ENCODE assay signal across 9 mouse cellular contexts in the genomic region with DNA sequence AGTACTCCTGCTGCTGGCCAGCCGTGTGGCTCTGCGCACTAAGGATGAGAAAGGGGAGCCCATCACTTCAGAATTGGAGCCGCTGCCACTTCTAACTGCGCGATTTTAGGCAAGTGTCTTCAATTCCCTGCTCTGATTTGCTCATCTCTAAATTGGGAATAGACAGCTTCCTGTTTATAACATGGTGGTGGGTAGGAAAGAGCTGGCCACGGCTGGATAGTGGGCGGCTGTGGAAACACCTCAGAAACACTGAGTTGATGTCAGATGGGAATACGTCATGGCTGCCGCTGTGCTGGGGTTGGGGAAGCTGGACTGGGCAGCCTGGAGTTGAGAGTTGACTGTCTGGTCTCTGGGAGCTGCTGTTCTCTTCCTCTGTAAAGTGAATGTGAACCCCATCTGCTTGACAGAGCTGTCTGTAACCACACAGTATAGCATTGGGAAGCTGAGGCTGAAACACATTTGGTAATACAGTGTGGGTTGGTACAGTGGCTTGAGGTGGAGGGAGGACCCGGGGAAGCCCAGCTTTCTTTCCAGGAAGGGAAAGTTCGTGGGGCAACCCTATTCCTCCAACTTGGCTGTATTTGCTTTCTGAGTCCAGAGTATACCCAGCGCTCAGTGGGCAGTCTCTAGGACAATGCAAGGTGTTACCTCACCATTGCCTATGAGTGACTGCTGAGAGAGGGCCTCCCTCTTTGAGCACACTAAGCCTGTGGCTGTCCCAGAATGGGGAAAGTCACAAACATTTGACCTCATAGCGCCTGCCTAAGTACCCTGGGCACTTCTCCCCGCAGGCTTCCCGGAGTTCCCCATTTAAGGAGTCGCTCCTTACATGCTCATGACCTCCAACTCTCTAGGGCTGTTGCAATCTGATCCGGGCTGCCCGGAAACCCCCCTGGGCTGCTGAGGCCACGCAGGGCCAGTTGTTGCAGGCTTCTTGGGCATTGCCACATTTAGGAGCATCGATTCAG.
DNase-seq lines count a peak whose midpoint lies in the region; ATAC-seq lines count a peak whose summit lies in the region.
"Had no signal": no experiment of that assay in that cellular context is flagged by ENCODE, and none has a peak within 500 bp of the region (broad histone marks: within the 10 kb centered on the region; RNA-seq: fewer than 3 reads in every experiment).

No protein-coding gene starts in this region.

- no peaks in the 10 kb centered on the region for H3K27me3 ChIP-seq in kidney, embryonic 14.5 days (ENCODE audit: control insufficient read depth, insufficient read depth, low read length)
- H3K27me3 ChIP-seq in hindbrain, embryonic 11.5 days (ENCODE audit: control insufficient read depth, insufficient read depth, low read length), result no peaks in the 10 kb centered on the region
- H3K27me3 ChIP-seq: neural tube, embryonic 12.5 days had no signal

- peaks cover 10% of the 10 kb centered on the region for H3K4me1 ChIP-seq in kidney, embryonic 14.5 days (ENCODE audit: control insufficient read depth, insufficient read depth, low read length)
- peaks cover 3% of the 10 kb centered on the region; the same call in 1 of the 2 replicates for H3K4me1 ChIP-seq in hindbrain, embryonic 11.5 days (replicated peaks; ENCODE audit: control insufficient read depth, insufficient read depth, low read length)

- ATAC-seq in kidney, embryonic 14.5 days (ENCODE audit: low FRiP score, low TSS enrichment), result no peak
- peak; percentile 73 for ATAC-seq in megakaryocyte progenitor cell, adult 5-6 weeks (replicated peaks; ENCODE audit: poor library complexity)
- ATAC-seq in hindbrain, embryonic 11.5 days (ENCODE audit: low FRiP score), result no peak
- no peak for ATAC-seq in erythroblast, adult 5-6 weeks (replicated peaks; ENCODE audit: low FRiP score, poor library complexity, severe bottlenecking)

- no peak overlapping the region for H3K9ac ChIP-seq in kidney, embryonic 14.5 days (ENCODE audit: low read depth, low read length)
- no peak overlapping the region for H3K9ac ChIP-seq in hindbrain, embryonic 11.5 days (ENCODE audit: low read depth, low read length)
- H3K9ac ChIP-seq: neural tube, embryonic 12.5 days had no signal

- peak; percentile 17 to 34 for DNase-seq in kidney, postnatal 4 days
- DNase-seq in frontal cortex, adult 2 months (ENCODE audit: extremely low spot score in 1 of 2, low spot score in 1 of 2), result peak; percentile 79 to 85
- peak; percentile 53 to 66 for DNase-seq in left cerebral cortex, postnatal 10 days (ENCODE audit: extremely low spot score in 1 of 2, low spot score in 2 of 2)
- DNase-seq in hindbrain, embryonic 11.5 days (ENCODE audit: low spot score), result no peak
- DNase-seq in urinary bladder, postnatal 4 days (ENCODE audit: low spot score in 2 of 2), result no peak

- 47% methylated on average over 20 of the region's 20 CpGs for WGBS in kidney, embryonic 14.5 days
- WGBS in hindbrain, embryonic 11.5 days, result 60% methylated on average over 20 of the region's 20 CpGs

- H3K4me3 ChIP-seq in kidney, embryonic 14.5 days (ENCODE audit: low read length), result no peak overlapping the region
- no peak overlapping the region for H3K4me3 ChIP-seq in hindbrain, embryonic 11.5 days (ENCODE audit: low read depth, low read length)
- H3K4me3 ChIP-seq: neural tube, embryonic 12.5 days had no signal

- intact Hi-C loops in left cerebral cortex, postnatal 10 days (cut with DNase I), result loop anchor here (5.0 kb wide), 1 partner anchor 66 kb away; no protein-coding TSS in a partner anchor

- no peak overlapping the region for H3K27ac ChIP-seq in kidney, embryonic 14.5 days (ENCODE audit: low read depth, low read length)
- no peak overlapping the region for H3K27ac ChIP-seq in hindbrain, embryonic 11.5 days (ENCODE audit: low read depth, low read length)
- H3K27ac ChIP-seq: neural tube, embryonic 12.5 days had no signal

- no peak overlapping the region for H3K4me2 ChIP-seq in kidney, embryonic 14.5 days (replicated peaks; ENCODE audit: low read depth, low read length)
- H3K4me2 ChIP-seq in hindbrain, embryonic 11.5 days (replicated peaks; ENCODE audit: low read depth, low read length), result no peak overlapping the region
- H3K4me2 ChIP-seq: neural tube, embryonic 12.5 days had no signal

- no peaks in the 10 kb centered on the region for H3K36me3 ChIP-seq in kidney, embryonic 14.5 days (ENCODE audit: control insufficient read depth, insufficient read depth, low read length)
- no peaks in the 10 kb centered on the region for H3K36me3 ChIP-seq in hindbrain, embryonic 11.5 days (ENCODE audit: control insufficient read depth, insufficient read depth, low read length)
- H3K36me3 ChIP-seq: neural tube, embryonic 12.5 days had no signal

- H3K9me3 ChIP-seq in kidney, embryonic 14.5 days (ENCODE audit: control insufficient read depth, low read length), result no peaks in the 10 kb centered on the region
- H3K9me3 ChIP-seq in hindbrain, embryonic 11.5 days (ENCODE audit: control insufficient read depth, low read length), result no peaks in the 10 kb centered on the region
- H3K9me3 ChIP-seq: neural tube, embryonic 12.5 days had no signal

Comparison
In these comparisons a context has a peak if more than half of its experiments do, and no peak if none do; other contexts are left out.
1. DNase-seq: peak in kidney, postnatal 4 days (2 of 2), frontal cortex, adult 2 months (2 of 2) and left cerebral cortex, postnatal 10 days (2 of 2); none in hindbrain, embryonic 11.5 days (single experiment) and urinary bladder, postnatal 4 days (0 of 2).